Mouse (Mus musculus) liver, embryonic 14.5 days (tissue): Measurements from ENCODE around the gene Klf8. TPM values are rescaled to one million over a fixed set of nuclear protein-coding genes. Genes with fewer than 3 reads are reported as not detected.

Experiments used
- ATAC-seq: fragments of 200-750 bp; cut with Nextera tagmentation; 2 replicates; pipeline ENCODE4 v1.8.0; 2017; ENCODE audit warnings: moderate number of reproducible peaks, mild to moderate bottlenecking, moderate library complexity; ENCODE audit not compliant: insufficient read depth
- DNase-seq, 3 experiments: peaks; one replicate each; pipeline ENCODE4 v3.0.0-alpha.2; 2012 to 2013; ENCODE audit warnings: low read depth in 3 of 3, low spot score in 3 of 3
- H3K27ac ChIP-seq: fragments of 300-500 bp; sonication (generic); 2 replicates; pipeline ENCODE4 v1.5.1; 2014; ENCODE audit warnings: moderate library complexity, mild to moderate bottlenecking, control low read depth, inconsistent platforms
- H3K27me3 ChIP-seq: fragments of 300-500 bp; sonication (generic); 2 replicates; pipeline ENCODE4 v1.6.1; 2014; ENCODE audit warnings: mild to moderate bottlenecking, low read length, moderate library complexity; ENCODE audit not compliant: control insufficient read depth, insufficient read depth
- H3K36me3 ChIP-seq: fragments of 300-500 bp; sonication (generic); replicated peaks from 2 replicates; pipeline ENCODE4 v1.6.1; 2014; ENCODE audit warnings: low read depth; ENCODE audit not compliant: control insufficient read depth, insufficient read depth
- H3K4me1 ChIP-seq, 2 experiments: fragments of 200-500 bp in 1 of 2; fragments of 300-500 bp in 1 of 2; sonication (generic) in 1 of 2; replicated peaks; 2 replicates each; pipeline ENCODE4 v1.6.1; 2012 to 2014; ENCODE audit warnings: antibody characterized with exemption in 1 of 2, inconsistent platforms in 1 of 2, low read length in 1 of 2; ENCODE audit not compliant: control insufficient read depth in 2 of 2, insufficient read depth in 2 of 2
- H3K4me2 ChIP-seq: fragments of 300-500 bp; sonication (generic); 2 replicates; pipeline ENCODE4 v1.6.1; 2014; ENCODE audit warnings: low read depth, mild to moderate bottlenecking, control low read depth, moderate library complexity
- H3K4me3 ChIP-seq, 2 experiments: fragments of 200-500 bp in 1 of 2; fragments of 300-500 bp in 1 of 2; sonication (generic) in 1 of 2; 2 replicates each; pipeline ENCODE4 v1.5.1; 2012 to 2014; ENCODE audit warnings: low read depth in 2 of 2, low read length in 2 of 2, mild to moderate bottlenecking in 2 of 2, control low read depth in 1 of 2, inconsistent platforms in 1 of 2, moderate library complexity in 1 of 2; ENCODE audit not compliant: insufficient read depth in 1 of 2
- H3K9ac ChIP-seq: fragments of 300-500 bp; sonication (generic); replicated peaks from 2 replicates; pipeline ENCODE4 v1.6.1; 2014; ENCODE audit warnings: mild to moderate bottlenecking, control low read depth, moderate library complexity
- H3K9me3 ChIP-seq: fragments of 300-500 bp; sonication (generic); 2 replicates; pipeline ENCODE4 v1.6.1; 2016; ENCODE audit warnings: low read length, mixed read lengths; ENCODE audit not compliant: control insufficient read depth
- CTCF ChIP-seq: IDR thresholded peaks from 2 replicates; pipeline ENCODE4 v1.5.1; 2016; ENCODE audit warnings: antibody characterized with exemption, low read depth, control low read depth
- EP300 ChIP-seq: IDR thresholded peaks from 2 replicates; pipeline ENCODE4 v1.6.1; 2016; ENCODE audit warnings: antibody characterized with exemption, low read depth
- WGBS: fragments of 180-500 bp; shearing (Covaris S2); extraction: QIAGEN DNeasy Blood & Tissue Kit; methylation state at CpG from one replicate; pipeline ENCODE4 v1.1.7; 2014; ENCODE audit not compliant: insufficient replicate concordance; 5-methylcytosine and 5-hydroxymethylcytosine counted together
- polyA plus RNA-seq, 2 experiments: library from polyadenylated mRNA; depleted of rRNA in 1 of 2; stranded (reverse) in 1 of 2; unstranded in 1 of 2; fragments of >200 nt; fragmentation: Nextera tagmentation in 1 of 2; extraction: Ambion mirVana in 1 of 2; gene quantifications; 2 replicates each; pipeline versions ENCODE4 v1.2.1 to v1.2.3; 2012 to 2014

Klf8 gene
- polyA plus RNA-seq, 2 experiments: 0.24 to 0.25 TPM

DNA sequence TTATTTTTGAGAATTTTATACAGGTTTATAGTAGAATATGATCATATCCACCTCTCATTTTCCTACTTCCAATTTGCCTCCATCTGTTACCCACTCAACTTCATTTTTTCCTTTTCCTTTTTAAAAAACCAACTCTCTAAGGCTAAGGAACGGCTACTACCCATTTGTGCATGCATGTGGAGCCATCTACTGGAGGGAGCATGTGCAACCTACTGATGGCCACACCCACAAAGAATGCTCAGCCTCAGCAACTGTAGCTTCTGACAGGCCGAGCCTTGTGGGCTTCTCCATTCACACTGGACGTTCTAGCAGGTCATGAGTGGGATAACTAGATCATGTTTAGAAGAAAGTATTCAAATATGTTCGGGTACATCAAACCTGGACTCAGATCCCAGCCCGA lies 129.5 kb downstream of the Klf8 start:
- Histone ChIP-seq H3K36me3 (no peaks in the 10 kb centered on the region), H3K27me3 (no peaks in the 10 kb centered on the region), H3K4me2 (no peak overlapping the region), H3K4me1 (no peaks in the 10 kb centered on the region), H3K9me3 (no peaks in the 10 kb centered on the region), H3K4me3 (no peak overlapping the region), H3K9ac (no peak overlapping the region), H3K27ac (no peak overlapping the region)
- DNase-seq (peak in 1 of 3 experiments; percentile 26), ATAC-seq (0 out of 2 replicates have a peak, but pooled peaks have one; percentile 39)
- TF ChIP-seq CTCF (peak; percentile 66), EP300 (no peak)
- WGBS: 24% methylated on average over 5 of the region's 5 CpGs

DNA sequence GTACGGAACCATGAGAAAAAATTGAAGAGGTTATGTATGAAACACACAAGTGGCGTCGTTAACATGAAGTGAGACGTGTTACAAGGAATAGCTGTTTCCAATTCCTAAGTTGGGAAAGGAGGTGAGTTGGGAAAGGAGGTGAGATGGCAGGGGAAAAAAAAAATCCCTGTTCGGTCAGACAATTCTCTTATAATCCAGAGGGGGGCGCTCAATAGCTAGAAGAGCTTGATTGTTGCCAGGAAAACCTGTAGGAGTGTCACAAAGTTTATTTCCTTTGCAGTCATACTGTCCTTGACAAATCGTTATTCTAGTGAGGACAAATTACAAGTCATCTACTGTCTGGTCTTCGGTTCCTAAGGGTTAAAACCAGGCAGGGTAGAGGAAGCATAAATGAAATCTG lies 132.5 kb downstream of the Klf8 start:
- DNase-seq (no peak), ATAC-seq (no peak)
- Histone ChIP-seq H3K9me3 (no peaks in the 10 kb centered on the region), H3K27ac (no peak overlapping the region), H3K4me1 (no peaks in the 10 kb centered on the region), H3K4me3 (no peak overlapping the region), H3K27me3 (no peaks in the 10 kb centered on the region), H3K9ac (no peak overlapping the region), H3K4me2 (no peak overlapping the region), H3K36me3 (no peaks in the 10 kb centered on the region)
- WGBS: 23% methylated on average over 8 of the region's 8 CpGs
- TF ChIP-seq CTCF (no peak), EP300 (no peak)

DNA sequence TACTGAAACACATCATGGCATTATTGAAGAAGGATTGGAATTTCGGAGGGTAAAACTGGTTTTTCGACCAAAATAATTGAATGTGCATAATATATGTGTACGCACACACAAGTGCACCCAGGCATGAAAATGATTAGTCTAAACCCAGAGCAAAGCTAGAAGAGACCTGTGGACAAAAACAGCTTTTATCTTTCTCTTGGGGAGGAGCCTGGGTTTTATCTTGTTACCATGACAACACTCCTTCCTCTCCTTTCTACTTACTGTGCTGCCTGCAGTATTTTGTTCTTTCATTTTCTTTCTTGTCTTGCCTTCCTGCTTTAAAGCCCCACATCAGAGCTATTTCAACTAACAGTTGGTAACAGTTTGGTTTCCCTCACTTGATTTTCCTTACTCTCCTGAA lies 137.8 kb downstream of the Klf8 start:
- DNase-seq (no peak), ATAC-seq (no peak)
- TF ChIP-seq CTCF (no peak), EP300 (no peak)
- Histone ChIP-seq H3K9ac (no peak overlapping the region), H3K36me3 (no peaks in the 10 kb centered on the region), H3K4me1 (no peaks in the 10 kb centered on the region), H3K27me3 (no peaks in the 10 kb centered on the region), H3K4me3 (no peak overlapping the region), H3K4me2 (no peak overlapping the region), H3K27ac (no peak overlapping the region), H3K9me3 (no peaks in the 10 kb centered on the region)
- 58% methylated on average over 3 of the region's 3 CpGs for WGBS

DNA sequence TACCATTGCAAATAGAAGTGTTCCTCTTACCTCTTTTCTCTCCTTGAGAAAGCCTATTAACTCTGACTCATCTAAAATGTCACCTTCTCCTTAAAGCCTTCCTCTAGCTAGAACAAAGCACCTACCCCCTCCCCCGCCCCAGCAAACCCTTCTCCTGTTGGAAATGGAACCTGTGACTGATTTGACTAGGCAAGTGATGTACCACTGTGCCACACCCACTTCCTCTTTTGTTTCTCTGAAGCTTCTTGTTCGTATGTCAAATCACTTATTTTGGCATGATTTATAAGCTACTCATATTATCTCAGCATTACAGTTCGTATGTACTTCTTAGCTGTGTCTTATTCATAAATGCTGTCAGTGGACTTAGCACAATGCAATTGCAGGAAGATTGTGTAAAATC lies 144.5 kb downstream of the Klf8 start:
- H3K4me2 ChIP-seq: no peak overlapping the region
- TF ChIP-seq CTCF (no peak), EP300 (no peak)
- no peaks in the 10 kb centered on the region for H3K36me3 ChIP-seq
- H3K9me3 ChIP-seq: no peaks in the 10 kb centered on the region
- H3K4me1 ChIP-seq: no peaks in the 10 kb centered on the region
- WGBS: 39% methylated on average over 3 of the region's 3 CpGs
- H3K9ac ChIP-seq: no peak overlapping the region
- no peak overlapping the region for H3K27ac ChIP-seq
- no peak overlapping the region for H3K4me3 ChIP-seq
- DNase-seq (no peak), ATAC-seq (no peak)
- H3K27me3 ChIP-seq: no peaks in the 10 kb centered on the region

DNA sequence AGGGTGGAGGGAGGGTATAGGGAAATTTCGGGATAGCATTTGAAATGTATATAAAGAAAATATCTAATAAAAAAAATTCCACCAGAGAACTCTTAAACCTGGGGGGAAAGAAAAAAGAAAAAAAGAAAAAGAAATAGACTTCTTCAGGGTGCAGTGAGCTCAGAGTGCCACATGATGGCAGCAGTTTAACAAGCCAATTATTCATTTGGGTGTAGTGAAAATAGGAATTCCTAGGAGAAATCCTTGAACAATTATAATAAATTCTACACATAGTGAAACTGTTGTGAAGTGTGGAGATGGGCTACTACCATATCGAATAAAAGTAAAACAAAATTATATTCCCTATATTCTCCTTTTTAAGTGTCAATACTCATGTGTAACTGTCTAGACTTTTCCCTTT lies 152.0 kb downstream of the Klf8 start:
- Histone ChIP-seq H3K4me3 (no peak overlapping the region), H3K9ac (no peak overlapping the region), H3K27ac (no peak overlapping the region), H3K9me3 (no peaks in the 10 kb centered on the region), H3K27me3 (no peaks in the 10 kb centered on the region; the same call in 1 of the 2 replicates), H3K4me1 (no peaks in the 10 kb centered on the region), H3K4me2 (no peak overlapping the region), H3K36me3 (no peaks in the 10 kb centered on the region)
- 15% methylated on average over 2 of the region's 2 CpGs for WGBS
- DNase-seq: no peak
- no peak for ATAC-seq
- TF ChIP-seq EP300 (no peak), CTCF (peak; percentile 22; the same call in 1 of the 2 replicates)

DNA sequence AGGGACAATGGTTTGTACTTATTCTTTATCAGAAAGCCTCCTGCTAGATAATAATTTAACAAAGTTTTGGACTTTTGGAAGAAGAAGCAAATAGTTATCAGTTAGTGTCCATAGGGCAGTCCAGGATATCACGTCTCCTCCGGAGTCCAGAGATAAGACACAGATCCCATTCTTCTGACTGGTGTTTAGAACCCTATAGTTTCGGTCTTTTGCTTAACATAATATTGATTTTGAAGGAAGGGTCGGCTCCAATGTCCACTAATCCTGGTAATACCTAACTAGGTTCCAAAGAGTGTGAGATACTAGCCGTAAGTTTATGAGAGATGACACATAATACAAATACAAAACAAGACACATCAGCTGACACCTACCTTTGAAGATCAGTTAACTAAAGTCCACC lies 179.8 kb downstream of the Klf8 start:
- ATAC-seq: no peak
- Histone ChIP-seq H3K9me3 (no peaks in the 10 kb centered on the region), H3K9ac (no peak overlapping the region), H3K4me1 (no peaks in the 10 kb centered on the region), H3K36me3 (no peaks in the 10 kb centered on the region), H3K4me2 (no peak overlapping the region), H3K27ac (no peak overlapping the region), H3K27me3 (no peaks in the 10 kb centered on the region), H3K4me3 (no peak overlapping the region)
- WGBS: 49% methylated on average over 5 of the region's 5 CpGs
- DNase-seq: no peak
- TF ChIP-seq EP300 (no peak), CTCF (no peak)
